In genomic region chr4:95025847-95026600, GRCm38 (mm10) we compare ENCODE assay signal across 16 mouse cellular contexts. TPM values are rescaled to one million over a fixed set of nuclear protein-coding genes. Genes with fewer than 3 reads are reported as not detected.
DNase-seq lines count a peak whose midpoint lies in the region; ATAC-seq and TF ChIP-seq lines count a peak whose summit lies in the region.
"Had no signal": no experiment of that assay in that cellular context is flagged by ENCODE, and none has a peak within 500 bp of the region (broad histone marks: within the 10 kb centered on the region; RNA-seq: fewer than 3 reads in every experiment).

No protein-coding gene starts in this region.

- no peak overlapping the region for H3K4me2 ChIP-seq in lung, postnatal 0 days (replicated peaks; ENCODE audit: low read depth, low read length)
- no peak overlapping the region for H3K4me2 ChIP-seq in neural tube, embryonic 15.5 days
- H3K4me2 ChIP-seq: embryonic facial prominence, embryonic 12.5 days; heart, embryonic 13.5 days; liver, embryonic 11.5 days; neural tube, embryonic 12.5 days had no signal

- no peaks in the 10 kb centered on the region for H3K36me3 ChIP-seq in lung, postnatal 0 days (ENCODE audit: insufficient read depth, low read length)
- no peaks in the 10 kb centered on the region for H3K36me3 ChIP-seq in neural tube, embryonic 15.5 days
- H3K36me3 ChIP-seq: embryonic facial prominence, embryonic 12.5 days; heart, embryonic 13.5 days; neural tube, embryonic 12.5 days had no signal

- 0 out of 2 replicates have a peak, but pooled peaks have one; percentile 21 for TF ChIP-seq CTCF in lung, postnatal 0 days (IDR thresholded peaks at IDR 0.05)
- peak; percentile 34 for TF ChIP-seq CTCF in Patski (IDR thresholded peaks at IDR 0.05)

- POLR2A ChIA-PET in Patski (lab: Charles Lee), result no interaction called here

- H3K9me3 ChIP-seq in lung, postnatal 0 days (ENCODE audit: low read length), result no peaks in the 10 kb centered on the region
- no peaks in the 10 kb centered on the region for H3K9me3 ChIP-seq in neural tube, embryonic 15.5 days (replicated peaks)
- H3K9me3 ChIP-seq: embryonic facial prominence, embryonic 12.5 days; heart, embryonic 13.5 days; neural tube, embryonic 12.5 days had no signal

- no peak overlapping the region for H3K9ac ChIP-seq in lung, postnatal 0 days (replicated peaks; ENCODE audit: low read depth)
- no peak overlapping the region for H3K9ac ChIP-seq in neural tube, embryonic 15.5 days (replicated peaks)
- H3K9ac ChIP-seq: embryonic facial prominence, embryonic 12.5 days; heart, embryonic 13.5 days; neural tube, embryonic 12.5 days had no signal

- TF ChIP-seq EP300 in lung, postnatal 0 days (IDR thresholded peaks at IDR 0.05), result no peak

- no peak overlapping the region for H3K27ac ChIP-seq in lung, postnatal 0 days (ENCODE audit: low read length)
- no peak overlapping the region for H3K27ac ChIP-seq in neural tube, embryonic 15.5 days (replicated peaks)
- H3K27ac ChIP-seq: embryonic facial prominence, embryonic 12.5 days; heart, embryonic 13.5 days; macrophage; neural tube, embryonic 12.5 days had no signal

- CTCF ChIA-PET in Patski (lab: Charles Lee), result interaction anchor here (0.9 kb wide), 1 partner anchor 9 kb away, joined by 3 read pairs; no protein-coding TSS in a partner anchor

- no peak for DNase-seq in lung, postnatal 0 days (ENCODE audit: low spot score)
- no peak for DNase-seq in lung, adult 18-20 months
- DNase-seq in Patski (ENCODE audit: low read depth, low spot score), result no peak
- no peak for DNase-seq in frontal cortex, postnatal 25 days (ENCODE audit: low spot score in 2 of 2)
- no peak for DNase-seq in ovary, adult 18-20 months (ENCODE audit: low spot score)
- no peak for DNase-seq in cerebellum, adult 9-10 months
- DNase-seq: adrenal gland, postnatal 36 days; cerebellum, adult 18-20 months; right cerebral cortex, postnatal 4 days had no signal

- no peak overlapping the region for H3K4me3 ChIP-seq in lung, postnatal 0 days (ENCODE audit: low read depth, low read length)
- H3K4me3 ChIP-seq in neural tube, embryonic 15.5 days (replicated peaks), result no peak overlapping the region
- H3K4me3 ChIP-seq: embryonic facial prominence, embryonic 12.5 days; heart, embryonic 13.5 days; neural tube, embryonic 12.5 days had no signal

- ATAC-seq in lung, postnatal 0 days, result peak; percentile 43; the same call in 1 of the 2 replicates
- peak; percentile 94 for ATAC-seq in Patski
- ATAC-seq in hematopoietic stem cell, adult 5-6 weeks (replicated peaks in 1 of 2; ENCODE audit: insufficient read depth in 1 of 2, low FRiP score in 2 of 2, low TSS enrichment in 1 of 2, low read depth in 1 of 2, poor library complexity in 2 of 2, severe bottlenecking in 2 of 2), result peak; percentile 48 to 56; a peak in 3 of 4 replicates
- peak; percentile 65; the same call in 1 of the 2 replicates for ATAC-seq in neural tube, embryonic 15.5 days (ENCODE audit: low FRiP score)

- H3K27me3 ChIP-seq in lung, postnatal 0 days (replicated peaks; ENCODE audit: insufficient read depth, low read length), result no peaks in the 10 kb centered on the region
- H3K27me3 ChIP-seq in Patski, result no peaks in the 10 kb centered on the region
- no peaks in the 10 kb centered on the region for H3K27me3 ChIP-seq in neural tube, embryonic 15.5 days (replicated peaks)
- H3K27me3 ChIP-seq: embryonic facial prominence, embryonic 12.5 days; heart, embryonic 13.5 days; neural tube, embryonic 12.5 days had no signal

- in situ Hi-C loops in Patski (cut with MboI; ENCODE audit: low pct_unique_long_range_greater_than_20kb), result no loop called here

- peaks cover 3% of the 10 kb centered on the region; the same call in 1 of the 2 replicates for H3K4me1 ChIP-seq in lung, postnatal 0 days (ENCODE audit: insufficient read depth, low read depth, low read length)
- 0 out of 2 replicates have a peak, but pooled peaks cover 3% of the 10 kb centered on the region for H3K4me1 ChIP-seq in neural tube, embryonic 15.5 days
- H3K4me1 ChIP-seq: embryonic facial prominence, embryonic 12.5 days; neural tube, embryonic 12.5 days had no signal

- 67% methylated on average over 16 of the region's 16 CpGs for WGBS in lung, postnatal 0 days
- WGBS in neural tube, embryonic 15.5 days, result 74% methylated on average over 16 of the region's 16 CpGs

RNA-seq across cellular contexts. Expression of gene Jun, which starts 26.0 kb away (rescaled TPM):
- 145 and 158 TPM in 2 replicates for polyA plus RNA-seq in lung, postnatal 0 days (2015; fragmentation: Nextera tagmentation; extraction: Ambion mirVana)
- polyA plus RNA-seq in Patski (2021), result 122 TPM
- 405 and 467 TPM in 2 replicates for total RNA-seq in hematopoietic stem cell, adult 5-6 weeks (2017)
- 73.8 and 75.5 TPM in 2 replicates for polyA plus RNA-seq in neural tube, embryonic 15.5 days (2015; fragmentation: Nextera tagmentation; extraction: Ambion mirVana)

RNA-seq across cellular contexts. Expression of gene Mysm1, which starts 47.1 kb away (rescaled TPM):
- 25.5 and 28.9 TPM in 2 replicates for polyA plus RNA-seq in lung, postnatal 0 days (2015; fragmentation: Nextera tagmentation; extraction: Ambion mirVana)
- polyA plus RNA-seq in Patski (2021), result 13.3 TPM
- total RNA-seq in hematopoietic stem cell, adult 5-6 weeks (2017), result 64.5 and 68.6 TPM in 2 replicates
- polyA plus RNA-seq in neural tube, embryonic 15.5 days (2015; fragmentation: Nextera tagmentation; extraction: Ambion mirVana), result 24.4 and 25.5 TPM in 2 replicates

Comparison
In these comparisons a context has a peak if more than half of its experiments do, and no peak if none do; other contexts are left out.
1. ATAC-seq: peak in every context shown above with its lines; median percentile 94 in Patski; 65 in neural tube, embryonic 15.5 days; 52 in hematopoietic stem cell, adult 5-6 weeks; 43 in lung, postnatal 0 days.